Mouse (Mus musculus): ENCODE measurements around the gene Slc48a1. TPM values are rescaled to one million over a fixed set of nuclear protein-coding genes. Genes with fewer than 3 reads are reported as not detected.
A peak's percentile ranks its signal among the peaks of the same experiment; 100 is the strongest.

Slc48a1 gene
- polyA plus RNA-seq, 1 experiment from 2014 or later = 69.5 TPM

DNA sequence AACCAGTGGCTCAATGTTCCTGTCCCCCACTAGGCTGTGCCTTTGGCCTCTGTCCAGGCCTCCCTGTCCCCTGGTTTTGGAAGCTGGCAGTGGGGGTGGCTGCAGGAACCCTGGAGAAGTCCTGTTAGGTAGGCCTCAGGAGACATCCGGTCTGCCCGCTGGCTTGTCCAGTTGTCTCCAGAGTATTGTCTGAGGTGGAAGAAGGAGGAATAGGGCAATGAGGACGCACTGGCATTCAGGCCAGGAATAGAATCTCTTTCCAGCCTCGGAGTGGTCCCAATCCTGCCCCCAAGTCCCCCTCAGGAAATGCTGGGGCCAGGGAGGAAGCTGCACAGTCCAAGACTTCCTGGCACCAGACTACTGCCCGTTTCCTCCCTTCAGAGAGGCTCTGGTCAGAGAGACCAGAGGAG lies 4.4 kb upstream of the Slc48a1 start:
- TF ChIP-seq EP300 (IDR thresholded peaks at IDR 0.05) (peak; percentile 79), CTCF (IDR thresholded peaks at IDR 0.05) (peak; percentile 13; the same call in 1 of the 2 replicates)
- peak overlapping the region; percentile 88 for H3K27ac ChIP-seq (ENCODE audit: low read length)
- ATAC-seq (peak; percentile 64), DNase-seq (ENCODE audit: low spot score) (peak; percentile 64)
- peak overlapping the region; percentile 8; the same call in 1 of the 2 replicates for H3K4me2 ChIP-seq (replicated peaks; ENCODE audit: low read depth, low read length)
- H3K4me3 ChIP-seq (ENCODE audit: low read depth, low read length) = no peak overlapping the region
- no peak overlapping the region for H3K9ac ChIP-seq (replicated peaks; ENCODE audit: low read depth)
- H3K9me3 ChIP-seq (ENCODE audit: low read length) = no peaks in the 10 kb centered on the region
- peaks cover 25% of the 10 kb centered on the region for H3K4me1 ChIP-seq (ENCODE audit: insufficient read depth, low read depth, low read length)
- H3K27me3 ChIP-seq (replicated peaks; ENCODE audit: insufficient read depth, low read length) = no peaks in the 10 kb centered on the region
- 36% methylated on average over 5 of the region's 5 CpGs for WGBS
- no peaks in the 10 kb centered on the region for H3K36me3 ChIP-seq (ENCODE audit: insufficient read depth, low read length)

DNA sequence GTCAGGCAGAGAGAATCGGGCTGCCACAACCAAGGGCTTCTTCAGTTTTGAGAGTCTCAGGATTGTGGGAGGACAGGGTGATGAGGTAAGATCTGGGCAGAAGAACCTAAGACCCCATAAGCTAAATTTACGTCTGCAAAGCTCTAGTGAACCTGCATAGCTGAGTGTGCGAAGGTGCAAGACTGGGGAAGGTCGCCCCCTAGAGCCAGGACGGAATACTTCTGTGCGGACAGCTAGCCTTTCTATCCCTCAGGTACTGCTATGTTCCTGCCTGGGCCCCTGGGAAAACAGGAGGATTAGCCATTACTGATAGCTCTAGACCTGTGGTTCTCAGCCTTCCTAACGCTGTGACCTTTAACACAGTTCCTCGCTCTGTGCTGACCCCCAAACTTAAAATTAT lies 1.8 kb upstream of the Slc48a1 start:
- Histone ChIP-seq H3K4me3 (ENCODE audit: low read depth, low read length) (no peak overlapping the region), H3K27me3 (replicated peaks; ENCODE audit: insufficient read depth, low read length) (no peaks in the 10 kb centered on the region), H3K9ac (replicated peaks; ENCODE audit: low read depth) (no peak overlapping the region), H3K27ac (ENCODE audit: low read length) (no peak overlapping the region), H3K9me3 (ENCODE audit: low read length) (no peaks in the 10 kb centered on the region), H3K4me1 (ENCODE audit: insufficient read depth, low read depth, low read length) (peaks cover 38% of the 10 kb centered on the region), H3K36me3 (ENCODE audit: insufficient read depth, low read length) (no peaks in the 10 kb centered on the region), H3K4me2 (replicated peaks; ENCODE audit: low read depth, low read length) (no peak overlapping the region)
- ATAC-seq (peak; percentile 21; the same call in 1 of the 2 replicates), DNase-seq (ENCODE audit: low spot score) (peak; percentile 71)
- WGBS = 11% methylated on average over 8 of the region's 8 CpGs
- TF ChIP-seq CTCF (IDR thresholded peaks at IDR 0.05) = peak; percentile 89
- no peak for TF ChIP-seq EP300 (IDR thresholded peaks at IDR 0.05)

GRCm38 (mm10) chr15:97776919-97777318 lies 1.4 kb upstream of the Slc48a1 start:
- Histone ChIP-seq H3K36me3 (ENCODE audit: insufficient read depth, low read length) (no peaks in the 10 kb centered on the region), H3K9me3 (ENCODE audit: low read length) (no peaks in the 10 kb centered on the region), H3K4me2 (replicated peaks; ENCODE audit: low read depth, low read length) (no peak overlapping the region), H3K4me1 (ENCODE audit: insufficient read depth, low read depth, low read length) (peaks cover 38% of the 10 kb centered on the region), H3K4me3 (ENCODE audit: low read depth, low read length) (no peak overlapping the region), H3K27ac (ENCODE audit: low read length) (no peak overlapping the region), H3K27me3 (replicated peaks; ENCODE audit: insufficient read depth, low read length) (no peaks in the 10 kb centered on the region), H3K9ac (replicated peaks; ENCODE audit: low read depth) (no peak overlapping the region)
- WGBS = 81% methylated on average over 6 of the region's 6 CpGs
- ATAC-seq (no peak), DNase-seq (ENCODE audit: low spot score) (no peak)
- TF ChIP-seq CTCF (IDR thresholded peaks at IDR 0.05) (no peak), EP300 (IDR thresholded peaks at IDR 0.05) (no peak)

GRCm38 (mm10) chr15:97779576-97779975 lies 1.3 kb downstream of the Slc48a1 start:
- no peak for TF ChIP-seq EP300 (IDR thresholded peaks at IDR 0.05)
- TF ChIP-seq CTCF (IDR thresholded peaks at IDR 0.05) = no peak
- peak overlapping the region; percentile 38; the same call in 1 of the 2 replicates for H3K27ac ChIP-seq (ENCODE audit: low read length)

GRCm38 (mm10) chr15:97780611-97781031 lies 2.3 kb downstream of the Slc48a1 start:
- no peaks in the 10 kb centered on the region for H3K27me3 ChIP-seq (replicated peaks; ENCODE audit: insufficient read depth, low read length)
- DNase-seq (ENCODE audit: low spot score) (peak; percentile 76), ATAC-seq (peak; percentile 8; the same call in 1 of the 2 replicates)
- peaks cover 19% of the 10 kb centered on the region; the same call in 1 of the 2 replicates for H3K4me1 ChIP-seq (ENCODE audit: insufficient read depth, low read depth, low read length)
- no peaks in the 10 kb centered on the region for H3K36me3 ChIP-seq (ENCODE audit: insufficient read depth, low read length)
- TF ChIP-seq EP300 (IDR thresholded peaks at IDR 0.05) = no peak
- no peak for TF ChIP-seq CTCF (IDR thresholded peaks at IDR 0.05)
- no peak overlapping the region for H3K9ac ChIP-seq (replicated peaks; ENCODE audit: low read depth)
- no peak overlapping the region for H3K4me3 ChIP-seq (ENCODE audit: low read depth, low read length)
- no peaks in the 10 kb centered on the region for H3K9me3 ChIP-seq (ENCODE audit: low read length)
- H3K4me2 ChIP-seq (replicated peaks; ENCODE audit: low read depth, low read length) = no peak overlapping the region
- 46% methylated on average over 12 of the region's 12 CpGs for WGBS
- H3K27ac ChIP-seq (ENCODE audit: low read length) = peak overlapping the region; percentile 47

More at GRCm38 (mm10) chr15:97779576-97779975, 1.3 kb downstream of the Slc48a1 start:
- Histone ChIP-seq H3K36me3 (ENCODE audit: insufficient read depth, low read length) (no peaks in the 10 kb centered on the region), H3K4me1 (ENCODE audit: insufficient read depth, low read depth, low read length) (peaks cover 19% of the 10 kb centered on the region; the same call in 1 of the 2 replicates), H3K9ac (replicated peaks; ENCODE audit: low read depth) (no peak overlapping the region), H3K4me3 (ENCODE audit: low read depth, low read length) (no peak overlapping the region), H3K27me3 (replicated peaks; ENCODE audit: insufficient read depth, low read length) (no peaks in the 10 kb centered on the region), H3K4me2 (replicated peaks; ENCODE audit: low read depth, low read length) (no peak overlapping the region), H3K9me3 (ENCODE audit: low read length) (no peaks in the 10 kb centered on the region)
- no peak for ATAC-seq
- 83% methylated on average over 1 of the region's 1 CpGs for WGBS
- DNase-seq (ENCODE audit: low spot score) = no peak

DNA sequence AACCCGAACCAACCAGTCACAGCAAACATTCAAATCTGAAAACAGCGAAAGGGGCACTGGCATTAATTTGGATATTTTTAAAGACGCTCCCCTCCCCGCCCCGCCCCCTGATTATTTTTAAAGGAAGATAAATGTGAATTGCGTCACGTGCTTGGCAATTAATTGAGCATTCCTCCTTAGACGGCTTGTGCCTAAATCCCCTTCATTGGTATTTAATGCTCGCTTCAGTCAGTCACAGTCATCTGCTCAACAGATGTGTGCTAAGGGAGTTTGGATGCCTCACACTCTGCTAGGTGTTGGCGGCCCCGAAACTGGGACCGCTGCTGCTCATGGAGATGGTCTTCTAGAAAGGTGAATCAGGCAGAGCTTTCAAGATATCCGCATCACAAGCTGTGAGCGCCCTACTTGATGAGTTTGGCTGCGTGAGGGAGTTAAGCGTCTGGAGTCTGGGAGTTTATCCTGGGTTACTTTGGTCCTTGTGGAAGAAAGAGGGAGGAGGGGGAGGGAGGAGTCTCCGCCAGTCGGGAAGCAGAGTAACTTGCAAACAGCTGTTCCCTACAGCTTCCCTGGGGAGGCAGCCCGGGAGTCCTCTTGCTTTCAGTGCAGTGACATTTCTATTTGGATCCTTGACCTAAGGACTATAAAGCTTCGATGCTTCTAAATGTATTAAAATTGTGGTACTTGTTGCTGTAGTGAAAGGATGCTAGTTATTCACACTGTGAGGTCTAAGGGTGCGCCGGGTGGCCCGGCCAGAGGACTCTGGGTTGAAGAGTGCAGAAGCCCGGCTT lies 3.8 kb downstream of the Slc48a1 start:
- H3K9me3 ChIP-seq (ENCODE audit: low read length) = no peaks in the 10 kb centered on the region
- ATAC-seq = 0 out of 2 replicates have a peak, but pooled peaks have one; percentile 3
- TF ChIP-seq EP300 (IDR thresholded peaks at IDR 0.05) (no peak), CTCF (IDR thresholded peaks at IDR 0.05) (no peak)
- DNase-seq (ENCODE audit: low spot score) = peak; percentile 60
- WGBS = 20% methylated on average over 24 of the region's 24 CpGs
- H3K4me3 ChIP-seq (ENCODE audit: low read depth, low read length) = no peak overlapping the region
- H3K27ac ChIP-seq (ENCODE audit: low read length) = peak overlapping the region; percentile 43; the same call in 1 of the 2 replicates
- H3K27me3 ChIP-seq (replicated peaks; ENCODE audit: insufficient read depth, low read length) = no peaks in the 10 kb centered on the region
- no peak overlapping the region for H3K9ac ChIP-seq (replicated peaks; ENCODE audit: low read depth)
- no peaks in the 10 kb centered on the region for H3K36me3 ChIP-seq (ENCODE audit: insufficient read depth, low read length)
- peak overlapping the region; percentile 40 for H3K4me2 ChIP-seq (replicated peaks; ENCODE audit: low read depth, low read length)
- peaks cover 28% of the 10 kb centered on the region; the same call in 1 of the 2 replicates for H3K4me1 ChIP-seq (ENCODE audit: insufficient read depth, low read depth, low read length)
